10 mouse cellular contexts compared by ENCODE assay signal in genomic region chr9:90100760-90101159, GRCm38 (mm10). TPM values are rescaled to one million over a fixed set of nuclear protein-coding genes. Genes with fewer than 3 reads are reported as not detected.
DNase-seq lines count a peak whose midpoint lies in the region; ATAC-seq and TF ChIP-seq lines count a peak whose summit lies in the region.
"Had no signal": no experiment of that assay in that cellular context is flagged by ENCODE, and none has a peak within 500 bp of the region (broad histone marks: within the 10 kb centered on the region; RNA-seq: fewer than 3 reads in every experiment).

No protein-coding gene starts in this region.

- no peak for TF ChIP-seq POLR2A in MEL (IDR thresholded peaks at IDR 0.05; ENCODE audit: control insufficient read depth in 1 of 2, insufficient read depth in 1 of 2, low read depth in 1 of 2, low read length in 2 of 2, poor library complexity in 1 of 2)

- H3K27ac ChIP-seq in kidney, postnatal 0 days = no peak overlapping the region
- H3K27ac ChIP-seq in MEL (ENCODE audit: control insufficient read depth, low read depth, low read length) = no peak overlapping the region
- H3K27ac ChIP-seq: limb, embryonic 15.5 days had no signal

- H3K9ac ChIP-seq in kidney, postnatal 0 days (ENCODE audit: low read depth, low read length) = no peak overlapping the region
- H3K9ac ChIP-seq in MEL (ENCODE audit: control insufficient read depth, low read depth, low read length, poor library complexity, severe bottlenecking) = no peak overlapping the region
- H3K9ac ChIP-seq: limb, embryonic 15.5 days had no signal

- no peak overlapping the region for H3K4me2 ChIP-seq in kidney, postnatal 0 days (ENCODE audit: low read length)
- H3K4me2 ChIP-seq: limb, embryonic 15.5 days had no signal

- peaks cover 39% of the 10 kb centered on the region for H3K36me3 ChIP-seq in kidney, postnatal 0 days (ENCODE audit: insufficient read depth, low read length)
- peaks cover 6 to 71% of the 10 kb centered on the region in 2 experiments for H3K36me3 ChIP-seq in MEL (ENCODE audit: control insufficient read depth in 1 of 2, insufficient read depth in 2 of 2, low read length in 2 of 2)

- peak; percentile 64 for TF ChIP-seq CTCF in kidney, postnatal 0 days (IDR thresholded peaks at IDR 0.05; ENCODE audit: low read depth)
- peak; percentile 49 to 58 (median 55) for TF ChIP-seq CTCF in MEL (IDR thresholded peaks at IDR 0.05 in 2 of 3, conservative IDR thresholded peaks at IDR 0.05 in 1 of 3; ENCODE audit: control insufficient read depth in 1 of 3, insufficient read depth in 1 of 3, low read depth in 2 of 3, low read length in 3 of 3, poor library complexity in 1 of 3, severe bottlenecking in 1 of 3)

- ATAC-seq in kidney, postnatal 0 days (replicated peaks; ENCODE audit: low FRiP score, low read depth) = peak; percentile 57; the same call in 1 of the 2 replicates
- ATAC-seq in common myeloid progenitor, adult 5-6 weeks (replicated peaks; ENCODE audit: low read depth, poor library complexity, severe bottlenecking) = peak; percentile 74
- peak; percentile 88 for ATAC-seq in megakaryocyte progenitor cell, adult 5-6 weeks (replicated peaks; ENCODE audit: poor library complexity)

- no peak for TF ChIP-seq EP300 in MEL (IDR thresholded peaks at IDR 0.05; ENCODE audit: low read depth in 1 of 2, low read length in 2 of 2)

- no peaks in the 10 kb centered on the region for H3K27me3 ChIP-seq in kidney, postnatal 0 days (ENCODE audit: insufficient read depth, low read length)
- no peaks in the 10 kb centered on the region for H3K27me3 ChIP-seq in MEL (ENCODE audit: control insufficient read depth in 1 of 2, insufficient read depth in 2 of 2, low read length in 2 of 2)
- H3K27me3 ChIP-seq: limb, embryonic 15.5 days had no signal

- no peaks in the 10 kb centered on the region for H3K9me3 ChIP-seq in kidney, postnatal 0 days (replicated peaks; ENCODE audit: low read length)
- H3K9me3 ChIP-seq in MEL (replicated peaks; ENCODE audit: insufficient read depth, low read length) = no peaks in the 10 kb centered on the region
- H3K9me3 ChIP-seq: limb, embryonic 15.5 days had no signal

- H3K4me1 ChIP-seq in kidney, postnatal 0 days (replicated peaks; ENCODE audit: insufficient read depth, low read length) = no peaks in the 10 kb centered on the region
- H3K4me1 ChIP-seq in MEL (ENCODE audit: control insufficient read depth in 1 of 2, insufficient read depth in 2 of 2, low read length in 2 of 2) = no peaks in the 10 kb centered on the region; a peak in 1 of 4 replicates
- H3K4me1 ChIP-seq: limb, embryonic 15.5 days had no signal

- DNase-seq in kidney, postnatal 0 days (ENCODE audit: low spot score) = peak; percentile 53
- no peak for DNase-seq in kidney, adult 11 months
- DNase-seq in MEL (ENCODE audit: low read depth, low spot score) = peak; percentile 58
- no peak for DNase-seq in left cerebral cortex, adult 9 months (ENCODE audit: low spot score in 2 of 2)
- no peak for DNase-seq in heart, adult 11 months
- DNase-seq in gastrocnemius, adult 18-20 months (ENCODE audit: low spot score) = no peak
- DNase-seq: cerebellum, adult 11 months had no signal

- no peak for TF ChIP-seq RAD21 in MEL (IDR thresholded peaks at IDR 0.05; ENCODE audit: low read depth, low read length)

- WGBS in kidney, postnatal 0 days = 66% methylated on average over 2 of the region's 2 CpGs

- H3K79me2 ChIP-seq in MEL (ENCODE audit: control insufficient read depth, insufficient read depth, low read length, poor library complexity) = peaks cover 19% of the 10 kb centered on the region

- H3K4me3 ChIP-seq in kidney, postnatal 0 days (replicated peaks; ENCODE audit: low read depth, low read length) = no peak overlapping the region
- H3K4me3 ChIP-seq in MEL (ENCODE audit: control insufficient read depth in 1 of 2, insufficient read depth in 1 of 2, low read depth in 2 of 2, low read length in 2 of 2) = no peak overlapping the region
- H3K4me3 ChIP-seq: limb, embryonic 15.5 days had no signal

TF ChIP-seq in MEL, 35 proteins besides CTCF, POLR2A, EP300 and RAD21:
- TF ChIP-seq ZKSCAN1 (IDR thresholded peaks at IDR 0.05; ENCODE audit: low read depth, low read length) = no peak
- TF ChIP-seq MYC (IDR thresholded peaks at IDR 0.05; ENCODE audit: low read depth, low read length) = 0 out of 2 replicates have a peak, but pooled peaks have one; percentile 34
- peak; percentile 26; the same call in 1 of the 2 replicates for TF ChIP-seq MXI1 (IDR thresholded peaks at IDR 0.05; ENCODE audit: low read depth, low read length)
- no peak for TF ChIP-seq SIN3A (IDR thresholded peaks at IDR 0.05; ENCODE audit: low read length)

RNA-seq across cellular contexts. Expression of gene Morf4l1, which starts 13.8 kb away (rescaled TPM):
- polyA plus RNA-seq in kidney, postnatal 0 days (2015; fragmentation: Nextera tagmentation; extraction: Ambion mirVana) = 412 and 452 TPM in 2 replicates
- total RNA-seq in MEL (2012; rRNA removed) = 107 and 128 TPM in 2 replicates
- 100 to 1,000 TPM; 190 to 292 TPM for polyA plus RNA-seq in MEL (2012; ENCODE audit: insufficient read depth in 1 of 2, insufficient read length in 2 of 2, low read depth in 1 of 2, low replicate concordance in 2 of 2, missing spikeins in 1 of 2)
- 262 and 283 TPM in 2 replicates for total RNA-seq in common myeloid progenitor, adult 5-6 weeks (2017)
- total RNA-seq in megakaryocyte progenitor cell, adult 5-6 weeks (2015) = 366 and 378 TPM in 2 replicates
- 192 and 278 TPM in 2 replicates for total RNA-seq in megakaryocyte progenitor cell, adult 5-6 weeks (2017)
- total RNA-seq in gastrocnemius, adult 18-20 months (2021) = 100 to 1,000 TPM; 168 to 191 TPM

RNA-seq across cellular contexts. Expression of gene Ctsh, which starts 46.8 kb away (rescaled TPM):
- 292 and 305 TPM in 2 replicates for polyA plus RNA-seq in kidney, postnatal 0 days (2015; fragmentation: Nextera tagmentation; extraction: Ambion mirVana)
- total RNA-seq in MEL (2012; rRNA removed) = not detected in 2 replicates
- not detected for polyA plus RNA-seq in MEL (2012; ENCODE audit: insufficient read depth in 1 of 2, insufficient read length in 2 of 2, low read depth in 1 of 2, low replicate concordance in 2 of 2, missing spikeins in 1 of 2)
- total RNA-seq in common myeloid progenitor, adult 5-6 weeks (2017) = 8.8 and 19.2 TPM in 2 replicates
- 78.9 and 96.1 TPM in 2 replicates for total RNA-seq in megakaryocyte progenitor cell, adult 5-6 weeks (2015)
- total RNA-seq in megakaryocyte progenitor cell, adult 5-6 weeks (2017) = 44.7 and 52.8 TPM in 2 replicates
- total RNA-seq in gastrocnemius, adult 18-20 months (2021) = 10 to 100 TPM; 10.2 to 10.8 TPM

Comparison
In these comparisons a context has a peak if more than half of its experiments do, and no peak if none do; other contexts are left out.
1. DNase-seq: peak in kidney, postnatal 0 days (single experiment) and MEL (single experiment); none in kidney, adult 11 months (single experiment), left cerebral cortex, adult 9 months (0 of 2), heart, adult 11 months (single experiment) and gastrocnemius, adult 18-20 months (single experiment).
2. Peak in every context shown above with its lines, with median percentiles within 50 percentile points of each other: ATAC-seq.